Mouse (Mus musculus) E14TG2a.4 (cell line): ENCODE results near the gene Tfb1m.

Experiments
- CTCF ChIP-seq: conservative IDR thresholded peaks from 2 replicates; pipeline ENCODE4 v1.5.1; 2014; ENCODE audit warnings: low read length
- NANOG ChIP-seq: IDR thresholded peaks from 2 replicates; pipeline ENCODE4 v1.6.1; 2014; ENCODE audit warnings: borderline replicate concordance, low read length, mixed read lengths

- TF ChIP-seq CTCF (no peak), NANOG (no peak)
Measured at GRCm38 (mm10) chr17:3515851-3516250, 41.7 kb downstream of the Tfb1m start.
